Mouse (Mus musculus) stomach, embryonic 15.5 days (tissue): ENCODE data around the gene 2700049A03Rik. TPM values are rescaled to one million over a fixed set of nuclear protein-coding genes. Genes with fewer than 3 reads are reported as not detected.

ENCODE experiments used
- ATAC-seq: fragments of 200-750 bp; cut with Nextera tagmentation; 2 replicates; pipeline ENCODE4 v1.8.0; 2017; ENCODE audit warnings: low read depth, moderate number of reproducible peaks, moderate TSS enrichment; ENCODE audit not compliant: insufficient read depth, low FRiP score
- H3K27ac ChIP-seq: fragments of 300-500 bp; sonication (generic); 2 replicates; pipeline ENCODE4 v1.5.1; 2015; ENCODE audit warnings: mild to moderate bottlenecking, inconsistent platforms
- H3K27me3 ChIP-seq: fragments of 300-500 bp; sonication (generic); replicated peaks from 2 replicates; pipeline ENCODE4 v1.6.1; 2015; ENCODE audit warnings: inconsistent platforms
- H3K36me3 ChIP-seq: fragments of 300-500 bp; sonication (generic); 2 replicates; pipeline ENCODE4 v1.6.1; 2015; ENCODE audit warnings: inconsistent platforms
- H3K4me1 ChIP-seq: fragments of 300-500 bp; sonication (generic); 2 replicates; pipeline ENCODE4 v1.6.1; 2015; ENCODE audit warnings: inconsistent platforms
- H3K4me2 ChIP-seq: fragments of 300-500 bp; sonication (generic); 2 replicates; pipeline ENCODE4 v1.6.1; 2015; ENCODE audit warnings: mild to moderate bottlenecking, inconsistent platforms
- H3K4me3 ChIP-seq: fragments of 300-500 bp; sonication (generic); replicated peaks from 2 replicates; pipeline ENCODE4 v1.5.1; 2015; ENCODE audit warnings: inconsistent platforms
- H3K9ac ChIP-seq: fragments of 300-500 bp; sonication (generic); 2 replicates; pipeline ENCODE4 v1.6.1; 2015; ENCODE audit warnings: inconsistent platforms
- H3K9me3 ChIP-seq: fragments of 300-500 bp; sonication (generic); 2 replicates; pipeline ENCODE4 v1.6.1; 2016; ENCODE audit warnings: inconsistent platforms
- WGBS: fragments of 180-500 bp; shearing (Covaris S2); methylation state at CpG from one replicate; pipeline ENCODE4 v1.1.7; 2015; 5-methylcytosine and 5-hydroxymethylcytosine counted together
- polyA plus RNA-seq: library from polyadenylated mRNA; unstranded; fragments of >200 nt; fragmentation: Nextera tagmentation; extraction: Ambion mirVana; gene quantifications from 2 replicates; pipeline ENCODE4 v1.2.1, GENCODE M21; 2015

The 2700049A03Rik gene
- polyA plus RNA-seq, 1 experiment from 2014 or later = 10.3 TPM

GRCm38 (mm10) chr12:71137686-71138085, 1.0 kb downstream of the 2700049A03Rik start:
- no peak for ATAC-seq
- Histone ChIP-seq H3K36me3 (peaks cover 24% of the 10 kb centered on the region), H3K27me3 (no peaks in the 10 kb centered on the region), H3K9me3 (no peaks in the 10 kb centered on the region), H3K27ac (no peak overlapping the region), H3K4me3 (peak overlapping the region; percentile 98), H3K4me2 (peak overlapping the region; percentile 85), H3K9ac (peak overlapping the region; percentile 50), H3K4me1 (peaks cover 11% of the 10 kb centered on the region; the same call in 1 of the 2 replicates)
- 3% methylated on average over 11 of the region's 11 CpGs for WGBS

GRCm38 (mm10) chr12:71139258-71139828, 2.7 kb downstream of the 2700049A03Rik start:
- 77% methylated on average over 5 of the region's 5 CpGs for WGBS
- no peaks in the 10 kb centered on the region for H3K27me3 ChIP-seq
- H3K4me1 ChIP-seq = peaks cover 11% of the 10 kb centered on the region; the same call in 1 of the 2 replicates
- peaks cover 27% of the 10 kb centered on the region for H3K36me3 ChIP-seq
- H3K4me2 ChIP-seq = no peak overlapping the region
- no peak overlapping the region for H3K9ac ChIP-seq
- H3K9me3 ChIP-seq = no peaks in the 10 kb centered on the region
- ATAC-seq = no peak
- H3K27ac ChIP-seq = no peak overlapping the region
- H3K4me3 ChIP-seq = no peak overlapping the region

GRCm38 (mm10) chr12:71141189-71141588, 4.5 kb downstream of the 2700049A03Rik start:
- Histone ChIP-seq H3K9ac (no peak overlapping the region), H3K36me3 (peaks cover 28% of the 10 kb centered on the region), H3K27me3 (no peaks in the 10 kb centered on the region), H3K4me1 (peaks cover 7% of the 10 kb centered on the region; the same call in 1 of the 2 replicates), H3K27ac (no peak overlapping the region), H3K4me3 (no peak overlapping the region), H3K4me2 (no peak overlapping the region), H3K9me3 (no peaks in the 10 kb centered on the region)
- ATAC-seq = no peak

- 82% methylated on average over 3 of the region's 3 CpGs for WGBS
- peaks cover 31% of the 10 kb centered on the region for H3K36me3 ChIP-seq
- no peak for ATAC-seq
Observed at GRCm38 (mm10) chr12:71147641-71148040, 11.0 kb downstream of the 2700049A03Rik start.

GRCm38 (mm10) chr12:71148801-71149200, 12.2 kb downstream of the 2700049A03Rik start:
- H3K27me3 ChIP-seq = no peaks in the 10 kb centered on the region
- H3K9me3 ChIP-seq = no peaks in the 10 kb centered on the region
- H3K27ac ChIP-seq = no peak overlapping the region
- ATAC-seq = no peak
- 96% methylated on average over 9 of the region's 9 CpGs for WGBS
- H3K9ac ChIP-seq = no peak overlapping the region
- H3K36me3 ChIP-seq = peaks cover 30% of the 10 kb centered on the region
- H3K4me2 ChIP-seq = no peak overlapping the region
- H3K4me3 ChIP-seq = no peak overlapping the region
- H3K4me1 ChIP-seq = no peaks in the 10 kb centered on the region

More at GRCm38 (mm10) chr12:71147641-71148040, 11.0 kb downstream of the 2700049A03Rik start:
- no peak overlapping the region for H3K9ac ChIP-seq
- H3K4me2 ChIP-seq = no peak overlapping the region
- no peak overlapping the region for H3K27ac ChIP-seq
- no peaks in the 10 kb centered on the region for H3K9me3 ChIP-seq
- H3K27me3 ChIP-seq = no peaks in the 10 kb centered on the region
- no peak overlapping the region for H3K4me3 ChIP-seq
- no peaks in the 10 kb centered on the region for H3K4me1 ChIP-seq

- no peaks in the 10 kb centered on the region for H3K4me1 ChIP-seq
- peaks cover 27% of the 10 kb centered on the region for H3K36me3 ChIP-seq
- no peak overlapping the region for H3K4me2 ChIP-seq
- WGBS = 84% methylated on average over 6 of the region's 6 CpGs
- no peaks in the 10 kb centered on the region for H3K9me3 ChIP-seq
- no peaks in the 10 kb centered on the region for H3K27me3 ChIP-seq
- ATAC-seq = no peak
- no peak overlapping the region for H3K9ac ChIP-seq
- H3K27ac ChIP-seq = no peak overlapping the region
- no peak overlapping the region for H3K4me3 ChIP-seq
Observed at GRCm38 (mm10) chr12:71149456-71149855, 12.8 kb downstream of the 2700049A03Rik start.

GRCm38 (mm10) chr12:71150167-71150566, 13.5 kb downstream of the 2700049A03Rik start:
- Histone ChIP-seq H3K9ac (no peak overlapping the region), H3K4me2 (no peak overlapping the region), H3K27ac (no peak overlapping the region), H3K36me3 (peaks cover 31% of the 10 kb centered on the region), H3K4me1 (no peaks in the 10 kb centered on the region), H3K9me3 (no peaks in the 10 kb centered on the region), H3K27me3 (no peaks in the 10 kb centered on the region), H3K4me3 (no peak overlapping the region)
- 86% methylated on average over 8 of the region's 8 CpGs for WGBS
- ATAC-seq = no peak

- no peaks in the 10 kb centered on the region for H3K4me1 ChIP-seq
- no peak overlapping the region for H3K4me2 ChIP-seq
- H3K9ac ChIP-seq = no peak overlapping the region
- H3K4me3 ChIP-seq = no peak overlapping the region
- H3K27me3 ChIP-seq = no peaks in the 10 kb centered on the region
- no peaks in the 10 kb centered on the region for H3K9me3 ChIP-seq
- WGBS = 91% methylated on average over 6 of the region's 6 CpGs
- no peak overlapping the region for H3K27ac ChIP-seq
- H3K36me3 ChIP-seq = peaks cover 29% of the 10 kb centered on the region
- no peak for ATAC-seq
Observed at GRCm38 (mm10) chr12:71154979-71155378, 18.3 kb downstream of the 2700049A03Rik start.

GRCm38 (mm10) chr12:71157974-71158373, 21.3 kb downstream of the 2700049A03Rik start:
- Histone ChIP-seq H3K9ac (no peak overlapping the region), H3K4me2 (no peak overlapping the region), H3K27me3 (no peaks in the 10 kb centered on the region), H3K4me1 (no peaks in the 10 kb centered on the region), H3K36me3 (peaks cover 33% of the 10 kb centered on the region), H3K9me3 (no peaks in the 10 kb centered on the region), H3K4me3 (no peak overlapping the region), H3K27ac (no peak overlapping the region)
- no peak for ATAC-seq
- WGBS = 75% methylated on average over 6 of the region's 6 CpGs

- Histone ChIP-seq H3K4me1 (no peaks in the 10 kb centered on the region), H3K9ac (no peak overlapping the region), H3K9me3 (no peaks in the 10 kb centered on the region), H3K4me3 (no peak overlapping the region), H3K27me3 (no peaks in the 10 kb centered on the region), H3K36me3 (peaks cover 21% of the 10 kb centered on the region; the same call in 1 of the 2 replicates), H3K27ac (no peak overlapping the region), H3K4me2 (no peak overlapping the region)
- no peak; the same call in 1 of the 2 replicates for ATAC-seq
- 92% methylated on average over 9 of the region's 9 CpGs for WGBS
Observed at GRCm38 (mm10) chr12:71164410-71164809, 27.8 kb downstream of the 2700049A03Rik start.

- no peaks in the 10 kb centered on the region for H3K4me1 ChIP-seq
- no peak for ATAC-seq
- H3K27ac ChIP-seq = no peak overlapping the region
- H3K36me3 ChIP-seq = peaks cover 15% of the 10 kb centered on the region; the same call in 1 of the 2 replicates
- WGBS = 81% methylated on average over 1 of the region's 1 CpGs
- H3K9ac ChIP-seq = no peak overlapping the region
- no peak overlapping the region for H3K4me3 ChIP-seq
- no peaks in the 10 kb centered on the region for H3K9me3 ChIP-seq
- H3K4me2 ChIP-seq = no peak overlapping the region
- no peaks in the 10 kb centered on the region for H3K27me3 ChIP-seq
Observed at GRCm38 (mm10) chr12:71169911-71170310, 33.3 kb downstream of the 2700049A03Rik start.

GRCm38 (mm10) chr12:71183736-71184135, 47.1 kb downstream of the 2700049A03Rik start:
- no peaks in the 10 kb centered on the region for H3K27me3 ChIP-seq
- no peak overlapping the region for H3K4me3 ChIP-seq
- 86% methylated on average over 3 of the region's 3 CpGs for WGBS
- H3K4me1 ChIP-seq = no peaks in the 10 kb centered on the region
- no peaks in the 10 kb centered on the region for H3K9me3 ChIP-seq
- H3K9ac ChIP-seq = no peak overlapping the region
- H3K27ac ChIP-seq = no peak overlapping the region
- ATAC-seq = no peak
- peaks cover 10% of the 10 kb centered on the region; the same call in 1 of the 2 replicates for H3K36me3 ChIP-seq
- no peak overlapping the region for H3K4me2 ChIP-seq
